Mouse (Mus musculus): ENCODE results near the gene Gm3115. TPM values are rescaled to one million over a fixed set of nuclear protein-coding genes. Genes with fewer than 3 reads are reported as not detected.
A peak's percentile ranks its signal among the peaks of the same experiment; 100 is the strongest.
"Not testable (repeated sequence)": the region's sequence is repeated elsewhere in the genome, so short reads cannot be mapped to it uniquely, and the experiment has no call there.

Gene Gm3115
- under 1 TPM in 1 of 2 experiments, not detected in 1; 0.51 TPM for total RNA-seq (2021)
- long read RNA-seq, experiment 1, result 0 reads
- long read RNA-seq, experiment 2, result 0 reads

DNA sequence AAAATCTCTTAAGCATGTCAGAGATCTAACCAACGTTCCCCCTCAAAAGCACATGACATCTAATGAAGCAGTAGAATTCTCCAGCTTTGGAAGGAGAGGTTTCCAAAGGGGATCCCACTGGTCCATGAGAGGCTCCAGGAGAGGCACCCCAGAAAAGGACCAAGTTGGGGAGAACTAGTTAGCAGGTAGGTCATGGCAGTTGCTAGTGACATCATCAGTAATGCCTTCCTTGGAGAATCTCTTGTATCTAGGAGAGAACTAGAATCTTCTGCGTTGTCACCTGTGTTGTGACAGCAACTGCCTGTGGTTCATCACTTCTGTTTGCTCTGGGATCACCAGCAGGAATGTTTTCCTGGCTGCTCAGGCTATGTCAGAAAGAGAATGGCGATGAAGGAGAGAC lies at the start of gene Gm3115:
Gene Gm3115, plus strand, starts transcription at position 301 of the 400 bp plus-strand sequence.
- peak in 1 of 2 experiments; percentile 0 for DNase-seq (ENCODE audit: low spot score in 2 of 2)

DNA sequence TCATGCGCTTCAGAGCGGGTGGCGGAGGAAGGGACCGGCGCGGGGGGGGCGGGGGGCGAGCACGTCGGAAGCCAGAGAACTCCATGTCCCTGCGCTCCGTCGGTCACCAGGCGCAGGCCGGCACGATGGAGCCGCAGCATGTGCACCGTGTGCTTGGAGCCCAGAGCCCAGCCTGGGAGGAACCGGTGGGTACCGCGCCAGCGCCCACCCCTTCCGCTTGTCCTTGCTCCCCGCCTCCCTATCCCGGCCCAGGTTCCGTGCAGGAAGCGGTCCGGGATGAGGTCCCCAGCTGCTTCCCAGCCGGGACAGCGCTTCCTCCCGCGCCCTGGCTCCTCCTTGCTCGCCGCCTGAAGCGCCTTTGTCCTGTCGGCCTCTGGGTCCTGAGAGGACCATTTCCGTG lies 26.5 kb downstream of the Gm3115 start, which contains the start of gene Gm8108:
Gene Gm8108, plus strand, starts transcription at position 101 of the 400 bp plus-strand sequence.
- not testable (repeated sequence) for DNase-seq (ENCODE audit: low spot score in 2 of 2)

DNA sequence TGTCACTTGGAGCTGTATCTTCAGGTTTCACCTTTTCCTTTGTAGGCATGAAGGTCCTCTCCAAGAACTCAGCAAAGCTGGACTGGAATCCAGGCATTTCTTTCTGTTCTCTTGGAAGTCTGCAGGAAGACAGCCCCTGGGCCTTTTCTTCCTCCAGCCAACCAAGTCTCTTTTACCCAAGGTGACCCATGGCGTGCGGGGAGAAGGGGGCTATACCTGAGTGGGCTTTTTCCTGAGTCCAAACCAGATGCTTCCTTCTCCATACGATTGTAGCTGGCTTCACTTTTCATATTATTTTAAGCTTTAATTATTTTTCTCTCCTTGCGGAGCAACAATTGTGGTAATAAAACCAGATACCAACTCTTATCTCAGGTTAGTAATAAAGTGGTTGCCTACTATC lies 57.7 kb downstream of the Gm3115 start:
- not testable (repeated sequence) for DNase-seq (ENCODE audit: low spot score in 2 of 2)

Other genes with a start within 250 kb of the Gm3115 start
- not detected for gene Gm3033, start 237.9 kb upstream of the Gm3115 start, total RNA-seq (2021)
- under 1 TPM in 1 of 2 experiments, not detected in 1; 0.26 TPM for gene Gm2916, start 199.9 kb upstream of the Gm3115 start, total RNA-seq (2021)
- gene Gm3029, start 152.4 kb upstream of the Gm3115 start, total RNA-seq (2021), result not detected
- not detected for gene Gm3095, start 120.6 kb upstream of the Gm3115 start, total RNA-seq (2021)
- not detected for gene Gm3099, start 85.7 kb upstream of the Gm3115 start, total RNA-seq (2021)
- 1 to 10 TPM; 4.8 to 7.6 TPM for gene Gm5796, start 60.2 kb upstream of the Gm3115 start, total RNA-seq (2021)
- 1 to 10 TPM; 5.7 to 9.4 TPM for gene Gm8108, start 26.4 kb downstream of the Gm3115 start, total RNA-seq (2021)
- gene Gm3127, start 80.9 kb downstream of the Gm3115 start, total RNA-seq (2021), result not detected
- 1 to 10 TPM in 1 of 2 experiments, under 1 TPM in 1; 0.95 to 1.7 TPM for gene Gm2974, start 98.5 kb downstream of the Gm3115 start, total RNA-seq (2021)
- gene Gm3138, start 165.5 kb downstream of the Gm3115 start, total RNA-seq (2021), result not detected
- not detected for gene Gm3149, start 233.2 kb downstream of the Gm3115 start, total RNA-seq (2021)

Measured in layer of hippocampus, postnatal 14 days (tissue).